Mouse (Mus musculus) neural tube, embryonic 11.5 days (tissue): ENCODE measurements around the gene Gsdma. TPM values are rescaled to one million over a fixed set of nuclear protein-coding genes. Genes with fewer than 3 reads are reported as not detected.
"Not testable (repeated sequence)": the region's sequence is repeated elsewhere in the genome, so short reads cannot be mapped to it uniquely, and the experiment has no call there.

Experiments
- ATAC-seq: fragments of 200-750 bp; cut with Nextera tagmentation; 2 replicates; pipeline ENCODE4 v1.8.0; 2017; ENCODE audit warnings: moderate number of reproducible peaks, mild to moderate bottlenecking, moderate TSS enrichment, moderate library complexity; ENCODE audit not compliant: insufficient read depth, low FRiP score, low TSS enrichment
- DNase-seq: peaks from one replicate; pipeline ENCODE4 v3.0.0-alpha.2; 2015; ENCODE audit warnings: low spot score
- H3K27ac ChIP-seq: fragments of 300-500 bp; sonication (generic); 2 replicates; pipeline ENCODE4 v1.5.1; 2014; ENCODE audit warnings: low read depth, mild to moderate bottlenecking, low read length
- H3K27me3 ChIP-seq: fragments of 300-500 bp; sonication (generic); 2 replicates; pipeline ENCODE4 v1.6.1; 2014; ENCODE audit warnings: mild to moderate bottlenecking, low read length, mixed read lengths; ENCODE audit not compliant: control insufficient read depth, insufficient read depth
- H3K36me3 ChIP-seq: fragments of 300-500 bp; sonication (generic); 2 replicates; pipeline ENCODE4 v1.6.1; 2014; ENCODE audit warnings: mild to moderate bottlenecking, low read length, moderate library complexity, mixed read lengths; ENCODE audit not compliant: control insufficient read depth, insufficient read depth
- H3K4me1 ChIP-seq: fragments of 300-500 bp; sonication (generic); 2 replicates; pipeline ENCODE4 v1.6.1; 2014; ENCODE audit warnings: low read length, mixed read lengths; ENCODE audit not compliant: control insufficient read depth, insufficient read depth
- H3K4me2 ChIP-seq: fragments of 300-500 bp; sonication (generic); 2 replicates; pipeline ENCODE4 v1.6.1; 2014; ENCODE audit warnings: low read depth, mild to moderate bottlenecking, moderate library complexity
- H3K4me3 ChIP-seq: fragments of 300-500 bp; sonication (generic); 2 replicates; pipeline ENCODE4 v1.5.1; 2014; ENCODE audit warnings: low read depth, low read length
- H3K9ac ChIP-seq: fragments of 300-500 bp; sonication (generic); 2 replicates; pipeline ENCODE4 v1.6.1; 2014; ENCODE audit warnings: mild to moderate bottlenecking, low read length
- H3K9me3 ChIP-seq: fragments of 300-500 bp; sonication (generic); 2 replicates; pipeline ENCODE4 v1.6.1; 2016; ENCODE audit warnings: low read length; ENCODE audit not compliant: control insufficient read depth
- WGBS: fragments of 180-500 bp; shearing (Covaris S2); extraction: QIAGEN DNeasy Blood & Tissue Kit; methylation state at CpG from one replicate; pipeline ENCODE4 v1.1.7; 2014; 5-methylcytosine and 5-hydroxymethylcytosine counted together
- polyA plus RNA-seq: library from polyadenylated mRNA; unstranded; fragments of >200 nt; fragmentation: Nextera tagmentation; extraction: Ambion mirVana; gene quantifications from 2 replicates; pipeline ENCODE4 v1.2.1, GENCODE M21; 2014

Gene Gsdma
- not detected in 2 replicates for polyA plus RNA-seq

- DNase-seq (no peak), ATAC-seq (no peak)
- WGBS, result 29% methylated on average over 4 of the region's 4 CpGs
- no peak within 1 kb of the TSS for H3K9ac ChIP-seq
- H3K9me3 ChIP-seq, result no peaks in the 10 kb centered on the region
- H3K27ac ChIP-seq, result no peak within 1 kb of the TSS
- H3K4me3 ChIP-seq, result no peak within 1 kb of the TSS
- no peaks in the 10 kb centered on the region for H3K4me1 ChIP-seq
- H3K4me2 ChIP-seq, result no peak within 1 kb of the TSS
- H3K27me3 ChIP-seq, result no peaks in the 10 kb centered on the region
- no peaks in the 10 kb centered on the region for H3K36me3 ChIP-seq
Observed at GRCm38 (mm10) chr11:98664091-98664490, at the start of gene Gsdma. Gene Gsdma (plus strand): TSS chr11:98664351.

GRCm38 (mm10) chr11:98620791-98621190 lies 43.4 kb upstream of the Gsdma start:
- Histone ChIP-seq H3K4me2 (no peak overlapping the region), H3K27me3 (no peaks in the 10 kb centered on the region), H3K4me1 (no peaks in the 10 kb centered on the region), H3K27ac (no peak overlapping the region), H3K9me3 (no peaks in the 10 kb centered on the region), H3K4me3 (no peak overlapping the region), H3K36me3 (no peaks in the 10 kb centered on the region), H3K9ac (no peak overlapping the region)
- DNase-seq, result no peak
- ATAC-seq, result no peak
- WGBS, result 93% methylated on average over 13 of the region's 13 CpGs

GRCm38 (mm10) chr11:98623981-98624380 lies 40.2 kb upstream of the Gsdma start:
- DNase-seq, result not testable (repeated sequence)
- 81% methylated on average over 6 of the region's 6 CpGs for WGBS

GRCm38 (mm10) chr11:98624381-98624780 lies 39.8 kb upstream of the Gsdma start:
- H3K27ac ChIP-seq, H3K9me3 ChIP-seq, ATAC-seq, H3K9ac ChIP-seq, H3K36me3 ChIP-seq, H3K4me2 ChIP-seq, H3K27me3 ChIP-seq, DNase-seq, H3K4me3 ChIP-seq, H3K4me1 ChIP-seq: not testable (repeated sequence)
- WGBS, result 85% methylated on average over 2 of the region's 2 CpGs

More at GRCm38 (mm10) chr11:98623981-98624380, 40.2 kb upstream of the Gsdma start:
- not testable (repeated sequence) for H3K9me3 ChIP-seq, H3K9ac ChIP-seq, H3K4me3 ChIP-seq, H3K36me3 ChIP-seq, H3K4me1 ChIP-seq, H3K4me2 ChIP-seq, H3K27ac ChIP-seq, H3K27me3 ChIP-seq, ATAC-seq

- WGBS, result 87% methylated on average over 10 of the region's 10 CpGs
- H3K9ac ChIP-seq, result no peak within 1 kb of the TSS
- H3K27me3 ChIP-seq, result no peaks in the 10 kb centered on the region
- H3K4me1 ChIP-seq, result no peaks in the 10 kb centered on the region
- no peak within 1 kb of the TSS for H3K4me2 ChIP-seq
- no peak within 1 kb of the TSS for H3K27ac ChIP-seq
- ATAC-seq (no peak), DNase-seq (no peak)
- no peaks in the 10 kb centered on the region for H3K9me3 ChIP-seq
- H3K4me3 ChIP-seq, result no peak within 1 kb of the TSS
- no peaks in the 10 kb centered on the region for H3K36me3 ChIP-seq
Observed at GRCm38 (mm10) chr11:98625611-98626410, 38.3 kb upstream of the Gsdma start, which contains the start of the genes Gm12355 and Gsdma3. Gene Gm12355 (minus strand): TSS chr11:98625661. Gene Gsdma3 (plus strand): TSS chr11:98626360.

GRCm38 (mm10) chr11:98628706-98629105 lies 35.4 kb upstream of the Gsdma start:
- 95% methylated on average over 3 of the region's 3 CpGs for WGBS
- no peak overlapping the region for H3K4me2 ChIP-seq

GRCm38 (mm10) chr11:98630646-98631045 lies 33.5 kb upstream of the Gsdma start:
- H3K27ac ChIP-seq, result no peak overlapping the region
- WGBS, result 89% methylated on average over 5 of the region's 5 CpGs
- no peaks in the 10 kb centered on the region for H3K4me1 ChIP-seq
- ATAC-seq (no peak), DNase-seq (no peak)
- H3K4me3 ChIP-seq, result no peak overlapping the region
- no peaks in the 10 kb centered on the region for H3K27me3 ChIP-seq
- H3K9ac ChIP-seq, result no peak overlapping the region
- no peak overlapping the region for H3K4me2 ChIP-seq
- no peaks in the 10 kb centered on the region for H3K9me3 ChIP-seq
- no peaks in the 10 kb centered on the region for H3K36me3 ChIP-seq

More at GRCm38 (mm10) chr11:98628706-98629105, 35.4 kb upstream of the Gsdma start:
- H3K4me1 ChIP-seq, result no peaks in the 10 kb centered on the region
- no peaks in the 10 kb centered on the region for H3K9me3 ChIP-seq
- H3K4me3 ChIP-seq, result no peak overlapping the region
- DNase-seq (no peak), ATAC-seq (no peak)
- H3K27me3 ChIP-seq, result no peaks in the 10 kb centered on the region
- no peak overlapping the region for H3K9ac ChIP-seq
- no peak overlapping the region for H3K27ac ChIP-seq
- H3K36me3 ChIP-seq, result no peaks in the 10 kb centered on the region

GRCm38 (mm10) chr11:98635312-98635970 lies 28.7 kb upstream of the Gsdma start:
- H3K4me1 ChIP-seq, H3K9ac ChIP-seq, H3K9me3 ChIP-seq, H3K4me3 ChIP-seq, H3K4me2 ChIP-seq, H3K36me3 ChIP-seq, H3K27ac ChIP-seq, H3K27me3 ChIP-seq, DNase-seq, ATAC-seq: not testable (repeated sequence)
- 38% methylated on average over 10 of the region's 10 CpGs for WGBS
